Mouse (Mus musculus) brain, embryonic 14.5 days (tissue): ENCODE measurements around the gene Hibch.

Experiments used
- CTCF ChIP-seq: fragments of 200-500 bp; IDR thresholded peaks from 2 replicates; pipeline ENCODE4 v1.5.1; 2012; ENCODE audit warnings: inconsistent platforms, mild to moderate bottlenecking, moderate library complexity, borderline replicate concordance; ENCODE audit not compliant: insufficient read depth, insufficient read length; ENCODE audit errors: extremely low read depth
- POLR2A ChIP-seq: fragments of 200-500 bp; IDR thresholded peaks from 2 replicates; pipeline ENCODE4 v1.6.1; 2012; ENCODE audit warnings: mild to moderate bottlenecking, inconsistent platforms, borderline replicate concordance; ENCODE audit not compliant: poor library complexity, insufficient read depth, insufficient read length, severe bottlenecking; ENCODE audit errors: extremely low read depth

GRCm38 (mm10) chr1:52799772-52800171 is 45.0 kb upstream of the Hibch start:
- TF ChIP-seq POLR2A (no peak), CTCF (no peak)
